Mouse (Mus musculus) splenic B cell, adult 2 months (primary cell): Measurements from ENCODE around the gene Gm11437.

Experiments used
- DNase-seq: peaks from one replicate; pipeline ENCODE4 v3.0.0-alpha.2; 2011; ENCODE audit warnings: low read depth, low spot score
- H3K27me3 ChIP-seq: 2 replicates; pipeline ENCODE4 v1.6.1; 2012; ENCODE audit warnings: mild to moderate bottlenecking, low read length, moderate library complexity, mixed read lengths; ENCODE audit not compliant: control insufficient read depth, poor library complexity, insufficient read depth, severe bottlenecking
- H3K36me3 ChIP-seq: 2 replicates; pipeline ENCODE4 v1.6.1; 2012; ENCODE audit warnings: mild to moderate bottlenecking, low read length, moderate library complexity, mixed read lengths; ENCODE audit not compliant: control insufficient read depth, poor library complexity, insufficient read depth, severe bottlenecking

Gene Gm11437

DNA sequence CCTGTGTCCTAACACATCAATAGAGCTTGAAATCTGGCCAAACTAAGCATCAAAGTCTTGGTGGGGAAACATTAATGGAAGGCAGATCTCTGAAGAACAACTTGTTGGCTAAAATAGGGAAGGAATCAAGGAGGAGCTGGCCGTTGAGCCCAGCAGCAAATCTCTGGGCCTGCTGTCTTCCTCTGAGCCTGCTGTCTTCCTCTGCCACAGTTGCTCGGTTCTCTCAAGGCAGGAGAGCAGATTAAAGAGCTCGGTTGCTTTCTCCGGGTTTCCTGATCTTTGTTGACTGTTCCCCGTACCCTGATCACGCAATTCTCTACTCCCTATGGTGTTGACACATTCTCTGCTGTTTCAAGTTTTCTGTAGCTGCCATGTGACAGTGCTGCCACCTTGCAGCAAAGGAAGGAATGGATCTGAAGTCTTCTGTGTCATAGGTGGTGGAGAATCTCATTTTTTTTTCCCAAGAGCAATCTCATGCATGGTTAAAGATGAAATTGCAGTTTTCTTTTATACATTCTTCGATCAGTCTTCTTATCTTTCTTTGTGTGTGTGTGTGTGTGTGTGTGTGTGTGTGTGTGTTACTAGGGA, 1.5 kb upstream of the Gm11437 start:
- Histone ChIP-seq H3K27me3 (no peaks in the 10 kb centered on the region), H3K36me3 (no peaks in the 10 kb centered on the region)
- peak; percentile 28 for DNase-seq

DNA sequence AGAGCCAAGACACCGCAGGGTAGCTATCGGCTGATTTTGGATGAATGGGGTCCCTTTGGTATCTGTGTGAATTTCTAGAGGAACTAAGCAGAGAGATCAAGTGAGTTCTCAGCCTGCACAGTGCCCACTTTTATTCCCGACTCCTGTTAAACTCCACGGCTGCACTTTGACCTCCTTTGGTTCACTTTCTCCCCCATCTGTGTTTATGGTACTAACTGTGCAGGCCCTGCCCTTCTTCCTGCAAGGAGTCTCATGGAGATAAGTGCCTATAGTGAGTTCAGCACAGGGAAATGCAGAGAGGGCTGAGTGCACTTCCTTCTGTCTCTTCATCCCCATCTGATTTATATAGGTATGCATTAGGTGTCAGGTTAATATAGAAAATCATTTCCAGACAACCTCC, 2.7 kb downstream of the Gm11437 start:
- DNase-seq = no peak
- no peaks in the 10 kb centered on the region for H3K27me3 ChIP-seq
- H3K36me3 ChIP-seq = no peaks in the 10 kb centered on the region

DNA sequence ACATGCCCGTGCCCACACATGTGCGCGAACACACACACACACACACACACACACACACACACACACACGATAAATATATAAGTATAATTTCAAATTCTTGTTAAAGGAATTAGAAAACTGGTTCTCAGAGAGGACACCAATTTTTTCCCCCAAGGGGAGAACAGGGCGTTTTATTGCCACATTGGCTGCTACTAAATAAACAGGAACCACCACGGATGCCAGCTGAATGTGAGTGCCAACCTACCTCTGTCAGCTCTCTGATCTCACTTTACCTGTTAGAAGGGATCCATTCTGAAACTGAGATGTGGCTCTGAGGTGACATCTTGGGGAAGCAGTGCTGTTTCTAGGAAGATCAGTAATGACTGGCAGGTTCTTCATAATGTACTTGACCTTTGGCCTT, 3.2 kb downstream of the Gm11437 start:
- no peaks in the 10 kb centered on the region for H3K27me3 ChIP-seq
- no peak for DNase-seq
- H3K36me3 ChIP-seq = no peaks in the 10 kb centered on the region

DNA sequence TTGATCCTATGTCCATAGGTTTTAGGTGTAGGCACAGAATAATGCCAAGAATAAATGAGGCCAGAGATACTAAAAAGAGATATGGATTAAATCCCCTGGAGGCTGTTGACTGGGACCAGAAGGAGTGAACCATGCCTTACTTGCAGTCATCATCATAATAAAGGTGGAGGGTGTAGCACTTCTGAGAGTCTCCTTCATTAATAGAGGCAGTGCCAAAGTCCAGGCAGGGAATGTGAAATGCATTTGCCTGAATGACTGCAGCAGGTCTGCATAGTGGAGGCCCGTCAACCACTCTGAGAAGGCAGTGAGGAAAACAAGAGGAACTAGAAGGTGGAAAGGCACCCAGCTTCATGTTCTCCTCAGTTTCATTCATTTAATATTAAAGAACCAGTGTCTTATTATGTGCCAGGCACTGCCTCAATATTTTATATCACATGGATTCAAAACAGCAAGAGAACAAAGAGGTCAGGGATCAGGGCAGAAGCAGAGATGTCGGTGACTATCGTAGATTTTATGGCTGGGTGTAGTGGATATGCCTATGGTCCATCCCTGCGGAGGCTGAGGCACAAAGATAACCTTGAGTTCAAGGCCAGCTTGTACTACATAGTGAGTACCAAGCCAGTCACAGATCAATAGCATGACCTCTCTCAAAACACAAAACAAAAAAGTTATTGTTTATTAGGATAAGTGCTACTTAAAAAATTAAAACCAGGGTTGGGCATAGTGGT, 10.6 kb downstream of the Gm11437 start:
- no peaks in the 10 kb centered on the region for H3K36me3 ChIP-seq
- DNase-seq = no peak
- no peaks in the 10 kb centered on the region for H3K27me3 ChIP-seq

DNA sequence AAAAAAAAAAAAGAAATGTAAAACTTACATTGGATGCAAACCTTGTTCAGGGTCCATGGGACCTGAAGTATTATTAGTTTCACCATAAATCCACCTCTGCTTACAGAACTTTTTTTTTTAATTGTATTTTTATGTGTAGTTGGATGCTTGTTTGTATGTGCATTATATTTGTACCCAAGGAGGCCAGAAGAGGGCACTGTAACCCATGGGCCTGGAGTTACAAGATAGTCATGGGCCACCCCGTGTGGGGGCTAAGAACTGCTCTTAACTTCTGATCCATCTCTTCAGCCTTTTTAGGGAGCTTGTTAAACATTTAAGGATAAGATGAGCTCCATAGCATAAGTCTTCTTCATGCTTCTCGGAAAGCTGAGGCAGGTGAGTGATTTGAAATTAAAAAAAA, 16.4 kb downstream of the Gm11437 start:
- no peaks in the 10 kb centered on the region for H3K36me3 ChIP-seq
- H3K27me3 ChIP-seq = no peaks in the 10 kb centered on the region
- peak; percentile 25 for DNase-seq

DNA sequence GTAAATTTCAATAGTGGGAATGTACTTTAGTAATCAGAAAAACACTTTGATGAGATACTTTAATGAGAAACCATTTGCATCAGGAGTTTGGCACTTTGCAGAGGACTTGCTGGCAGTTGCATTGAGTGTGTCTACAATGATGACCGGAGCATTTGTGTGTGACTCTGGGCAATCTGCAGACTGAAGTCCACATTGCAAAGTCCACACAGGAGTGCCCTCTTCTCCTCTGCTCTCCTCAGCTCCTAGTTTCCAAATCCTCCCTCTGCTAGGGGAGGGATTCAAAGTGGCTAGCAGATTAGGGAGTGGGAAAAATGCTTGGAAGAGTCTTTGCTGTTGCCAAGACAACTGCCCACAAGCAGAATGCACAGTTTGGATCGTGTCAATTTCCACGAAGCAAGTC, 21.2 kb downstream of the Gm11437 start:
- no peak for DNase-seq

DNA sequence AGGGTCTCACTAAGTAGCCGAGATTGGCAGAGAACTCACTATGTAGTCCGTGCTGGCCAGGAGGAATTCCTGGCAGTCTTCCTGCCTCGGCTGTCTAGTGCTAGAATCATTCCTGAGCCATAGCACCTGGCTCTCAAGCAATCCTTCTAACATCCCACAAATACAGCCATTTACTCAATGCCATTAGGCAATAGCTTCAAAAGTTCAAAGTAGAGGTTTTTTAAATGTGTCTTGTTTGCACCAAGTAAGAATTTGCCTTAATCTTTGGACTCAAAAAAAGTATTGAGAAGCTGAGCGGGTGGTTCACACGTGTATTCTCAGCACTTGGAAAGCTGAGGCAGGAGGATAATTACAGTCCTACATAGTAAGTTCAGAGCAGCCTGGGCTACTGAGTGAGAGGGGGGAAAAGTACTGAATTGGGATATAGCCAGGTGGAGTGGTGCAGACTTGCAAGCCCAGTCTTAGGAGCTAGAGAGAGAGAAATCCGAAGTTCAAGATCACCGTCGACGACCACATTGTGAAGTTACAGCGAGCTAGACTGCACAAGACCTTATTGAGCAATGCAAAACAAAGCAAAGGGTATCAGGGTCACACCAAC, 22.0 kb downstream of the Gm11437 start:
- DNase-seq = no peak
- Histone ChIP-seq H3K27me3 (no peaks in the 10 kb centered on the region), H3K36me3 (no peaks in the 10 kb centered on the region)

More for the DNA sequence above, 21.2 kb downstream of the Gm11437 start:
- Histone ChIP-seq H3K27me3 (no peaks in the 10 kb centered on the region), H3K36me3 (no peaks in the 10 kb centered on the region)

DNA sequence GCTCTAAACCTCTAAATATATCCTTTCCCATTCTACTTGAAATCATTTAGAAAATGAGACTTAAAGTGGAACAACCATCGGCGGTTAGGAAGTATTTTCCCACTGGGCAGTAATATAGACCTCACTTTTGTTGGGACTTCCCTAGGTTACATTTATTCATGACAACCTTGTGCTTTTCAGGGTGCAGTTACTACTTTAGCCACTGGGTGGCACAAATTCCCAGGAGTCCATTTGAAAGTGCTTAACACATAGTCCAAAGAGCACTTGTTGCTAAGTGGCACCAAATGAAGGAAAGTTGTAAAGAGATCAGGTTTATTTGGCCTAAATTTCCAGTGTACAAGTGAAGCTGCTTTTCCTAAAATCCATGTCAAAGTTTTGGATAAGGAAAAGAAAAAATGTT, 25.5 kb downstream of the Gm11437 start:
- Histone ChIP-seq H3K27me3 (no peaks in the 10 kb centered on the region), H3K36me3 (no peaks in the 10 kb centered on the region)
- peak; percentile 72 for DNase-seq

DNA sequence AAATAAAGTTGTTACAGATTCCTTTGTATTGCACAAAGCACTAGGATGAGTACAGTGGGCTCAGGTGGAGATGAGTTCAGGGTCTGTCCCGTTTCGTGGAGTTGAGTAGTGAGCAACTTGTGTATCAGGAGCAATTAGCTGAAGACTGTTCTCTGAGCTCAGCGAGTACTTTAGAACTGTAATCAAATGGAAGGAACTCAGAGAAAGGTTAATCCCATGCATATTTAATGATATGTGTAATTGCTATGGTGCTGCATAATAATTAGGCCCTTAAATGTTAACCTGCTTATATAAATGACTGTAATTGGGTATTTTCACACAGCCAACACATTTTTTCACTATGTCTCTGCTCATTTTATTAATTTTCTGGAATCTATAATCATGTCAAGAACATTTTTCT, 30.8 kb downstream of the Gm11437 start:
- DNase-seq = no peak
- no peaks in the 10 kb centered on the region for H3K27me3 ChIP-seq
- no peaks in the 10 kb centered on the region for H3K36me3 ChIP-seq

DNA sequence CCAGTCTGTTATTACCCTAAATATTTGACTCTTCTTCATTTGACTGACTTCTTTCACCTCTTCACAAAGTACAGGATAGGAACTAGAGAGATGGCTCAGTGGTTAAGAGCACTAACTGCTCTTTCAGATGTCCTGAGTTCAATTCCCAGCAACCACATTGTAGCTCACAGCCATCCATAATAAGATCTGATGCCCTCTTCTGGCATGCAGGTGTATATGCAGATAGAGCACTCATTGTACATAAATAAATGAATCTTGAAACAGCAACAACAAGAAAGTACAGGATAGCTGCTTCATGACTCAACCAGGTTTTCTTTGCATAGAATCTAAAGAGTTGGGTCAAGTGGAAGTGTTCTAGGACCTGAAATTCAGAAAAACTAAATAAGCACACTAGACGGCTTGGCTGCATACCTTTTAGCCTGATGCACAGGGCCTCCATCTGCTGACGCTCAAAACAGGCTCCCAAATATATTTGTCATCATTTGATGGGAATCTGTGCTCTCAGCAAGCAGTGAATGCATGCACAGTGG, 32.9 kb downstream of the Gm11437 start:
- H3K36me3 ChIP-seq = no peaks in the 10 kb centered on the region
- peak; percentile 25 for DNase-seq
- peaks cover 2% of the 10 kb centered on the region; the same call in 1 of the 2 replicates for H3K27me3 ChIP-seq

DNA sequence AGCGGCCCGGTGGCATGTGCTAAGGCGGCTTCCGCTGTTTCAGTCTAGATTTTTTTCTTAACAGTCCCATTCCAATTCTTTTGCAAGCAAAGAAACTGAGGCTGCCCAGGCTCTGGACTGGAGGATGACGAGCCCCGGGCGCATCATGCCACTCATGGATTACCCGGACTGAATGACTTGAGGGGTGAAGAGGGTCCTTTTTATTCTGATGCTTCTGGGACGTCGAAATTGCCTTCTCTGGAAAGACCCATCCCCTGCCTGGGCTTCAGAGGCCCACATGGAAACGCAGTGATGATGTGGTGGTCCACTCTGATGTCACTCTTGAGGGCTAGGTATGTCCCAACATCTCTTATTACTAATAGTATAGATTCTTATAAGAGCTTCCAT, 37.5 kb downstream of the Gm11437 start:
- DNase-seq = no peak
- peaks cover 2% of the 10 kb centered on the region; the same call in 1 of the 2 replicates for H3K27me3 ChIP-seq
- 0 out of 2 replicates have a peak, but pooled peaks cover 2% of the 10 kb centered on the region for H3K36me3 ChIP-seq

DNA sequence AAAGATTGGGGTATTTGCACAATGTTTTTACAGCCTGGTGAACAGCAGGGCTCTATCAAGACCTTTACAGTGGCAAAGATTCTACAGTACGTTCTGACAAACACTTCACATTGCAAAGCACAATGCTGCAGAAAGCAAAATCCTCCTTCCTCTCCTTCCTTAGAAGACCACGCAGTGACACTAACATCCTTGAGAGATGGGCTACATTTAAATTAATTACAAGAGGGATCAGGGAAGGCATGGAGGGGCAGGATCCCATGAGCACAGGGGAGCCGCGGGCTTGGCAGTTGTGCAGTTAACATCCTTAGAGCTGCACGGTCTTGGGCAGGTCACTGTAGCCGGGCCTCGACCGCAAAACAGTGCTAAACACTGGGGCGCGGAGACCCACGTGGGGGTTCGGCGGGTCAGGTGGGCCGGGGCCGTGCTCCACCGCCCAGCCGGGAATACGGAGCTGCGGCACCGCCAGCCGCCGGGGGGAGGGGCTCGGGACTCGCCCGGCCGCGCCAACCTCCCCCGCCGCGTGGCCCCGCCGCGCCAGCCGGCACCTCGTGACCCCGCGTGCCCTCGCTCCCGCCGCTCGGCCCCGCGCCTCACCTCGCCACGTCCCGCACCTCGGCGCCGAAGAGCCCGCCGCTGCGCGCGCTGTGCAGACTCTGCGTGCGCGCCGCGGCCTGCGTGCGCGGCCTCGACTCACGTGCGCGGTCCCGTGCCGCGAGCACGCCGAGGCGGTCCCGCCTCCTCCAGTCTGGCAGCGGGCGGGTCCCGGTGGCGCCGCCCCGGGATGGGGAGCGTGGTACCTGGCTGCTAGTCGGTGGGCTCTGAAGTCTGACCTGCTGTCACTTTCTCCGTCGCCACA, 38.1 kb downstream of the Gm11437 start, which contains the start of the genes Tada2a and Acaca:
Gene Tada2a, minus strand, starts transcription at position 658 of the 856 bp plus-strand sequence.
Gene Acaca, plus strand, starts transcription at position 730 of the 856 bp plus-strand sequence.
- peaks cover 2% of the 10 kb centered on the region; the same call in 1 of the 2 replicates for H3K27me3 ChIP-seq
- DNase-seq = peak; percentile 80
- H3K36me3 ChIP-seq = 0 out of 2 replicates have a peak, but pooled peaks cover 2% of the 10 kb centered on the region

DNA sequence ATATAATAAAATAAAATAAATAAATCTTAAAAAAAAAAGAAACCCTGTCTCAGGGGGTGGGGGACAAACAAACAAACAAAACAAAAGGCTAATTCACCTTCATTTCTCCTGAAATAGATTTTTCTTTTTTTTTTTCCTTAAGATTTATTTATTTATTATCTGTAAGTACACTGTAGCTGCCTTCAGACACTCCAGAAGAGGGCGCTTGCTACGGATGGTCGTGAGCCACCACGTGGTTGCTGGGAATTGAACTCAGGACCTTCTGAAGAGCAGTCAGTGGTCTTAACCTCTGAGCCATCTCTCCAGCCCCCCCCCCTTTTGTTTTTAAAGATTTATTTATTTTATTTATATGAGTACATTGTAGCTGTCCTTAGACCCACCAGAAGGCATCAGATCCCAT, 39.3 kb downstream of the Gm11437 start:
- peaks cover 2% of the 10 kb centered on the region; the same call in 1 of the 2 replicates for H3K27me3 ChIP-seq
- 0 out of 2 replicates have a peak, but pooled peaks cover 2% of the 10 kb centered on the region for H3K36me3 ChIP-seq
- DNase-seq = peak; percentile 11
